Mouse (Mus musculus): Measurements from ENCODE around the gene Zfp704.

The Zfp704 gene

DNA sequence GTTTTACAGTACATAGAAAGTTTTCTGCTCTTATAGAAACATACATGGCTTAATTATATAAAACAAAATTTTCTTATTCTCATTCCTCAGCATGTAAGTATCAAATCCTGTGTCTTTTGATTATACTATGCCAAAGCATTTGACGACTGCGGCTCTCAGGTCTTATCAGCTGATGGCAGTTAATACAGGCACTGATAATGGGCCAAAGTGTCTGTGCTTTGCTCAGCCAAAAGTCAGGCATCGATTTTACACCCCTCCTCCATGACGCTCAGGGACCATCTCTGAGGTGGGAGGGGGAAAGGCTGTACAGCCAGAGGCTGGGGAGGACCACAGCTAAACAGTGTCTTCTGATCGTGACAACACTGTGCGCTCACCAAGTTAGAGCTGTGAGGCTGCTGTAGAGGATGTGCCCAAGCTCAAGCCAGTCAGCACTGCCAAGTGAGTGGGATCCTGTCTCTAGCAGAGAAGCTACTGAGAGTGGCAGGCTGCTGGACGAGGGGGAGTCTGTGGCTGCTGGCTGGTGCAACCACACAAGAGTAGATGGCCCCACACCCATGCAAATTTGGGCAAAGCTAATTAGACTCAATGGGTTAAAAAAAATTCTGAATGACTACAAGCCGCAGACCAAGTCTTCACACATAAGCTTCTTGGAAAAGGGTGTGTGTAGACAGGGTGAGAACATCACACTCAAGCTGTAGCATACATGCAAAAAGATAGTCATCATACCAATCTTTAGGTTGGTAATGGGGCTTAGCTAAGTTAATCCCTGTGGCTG, 155.1 kb downstream of the Zfp704 start:
- DNase-seq = no peak

DNA sequence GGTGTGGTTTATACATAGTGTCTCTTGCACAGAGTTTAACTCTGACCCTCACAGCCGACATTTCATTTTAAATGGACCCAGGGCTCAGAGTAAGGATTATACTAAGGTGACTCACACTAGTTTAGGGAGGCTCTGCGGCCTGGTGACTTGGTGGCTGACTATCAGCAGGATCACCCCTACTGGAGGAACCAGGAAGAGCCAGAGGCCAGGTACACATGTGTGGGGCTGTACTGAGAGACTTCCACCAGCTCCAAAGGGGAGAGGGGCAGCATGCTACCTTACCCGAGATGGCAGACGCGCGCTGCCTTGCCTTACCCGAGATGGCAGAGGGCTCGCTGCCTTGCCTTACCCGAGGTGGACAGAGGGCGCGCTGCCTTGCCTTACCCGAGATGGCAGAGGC, 159.4 kb downstream of the Zfp704 start:
- DNase-seq = no peak

DNA sequence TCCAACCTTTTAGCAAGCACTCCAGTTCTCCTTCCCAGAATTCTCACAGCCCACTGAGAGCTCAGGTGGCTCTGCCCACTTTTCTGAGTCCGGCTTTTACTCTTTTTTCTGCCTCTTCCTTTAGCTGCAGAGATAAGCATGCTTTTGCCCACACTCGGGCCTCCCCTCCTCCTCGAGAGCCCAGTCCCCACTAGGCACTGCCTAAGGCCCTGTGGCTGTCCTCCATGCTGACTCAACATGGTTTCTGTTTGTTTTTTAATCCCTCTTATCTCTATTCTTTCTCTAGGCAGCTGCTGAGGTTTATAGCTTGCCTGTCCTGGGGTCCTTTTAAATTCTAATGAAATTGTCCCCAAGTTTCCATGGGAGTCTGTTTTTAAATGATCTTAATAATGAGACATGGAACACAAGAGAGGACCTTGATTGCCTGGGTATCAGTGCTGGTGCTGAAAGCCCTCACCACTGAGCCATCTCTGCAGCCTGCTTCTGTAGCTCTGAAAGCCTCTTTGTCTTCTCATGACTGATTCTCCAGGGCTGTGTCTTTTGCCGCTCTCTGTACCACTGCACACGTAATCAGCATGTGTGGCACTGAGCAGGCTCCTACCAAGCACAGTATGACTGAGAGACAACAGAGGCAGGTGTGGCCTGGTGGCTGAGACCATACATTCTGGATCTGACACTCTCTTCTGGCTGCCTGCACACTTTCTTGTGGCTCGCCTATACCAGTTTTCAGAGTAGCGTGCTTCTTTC, 160.5 kb downstream of the Zfp704 start:
- no peak for DNase-seq

DNA sequence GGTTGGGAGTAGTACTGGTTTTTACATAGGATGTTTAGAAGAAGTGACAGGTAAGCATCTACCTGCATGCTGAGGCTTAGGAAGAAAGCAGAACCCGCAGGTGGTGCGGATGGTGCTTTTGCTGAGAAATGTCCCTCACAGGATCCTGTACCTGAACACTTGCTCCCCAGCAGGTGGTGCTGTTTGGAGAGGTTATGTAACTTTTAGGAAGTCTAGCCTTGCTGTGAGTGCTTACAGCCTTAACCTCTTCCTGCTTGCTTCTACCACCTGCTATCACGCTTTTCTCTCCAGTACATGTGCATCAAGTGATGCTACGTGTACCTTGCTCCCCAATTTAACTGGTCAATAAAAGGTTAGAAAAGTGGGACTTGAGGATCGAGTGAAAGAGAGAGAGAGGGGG, 161.3 kb downstream of the Zfp704 start:
- DNase-seq = no peak

DNA sequence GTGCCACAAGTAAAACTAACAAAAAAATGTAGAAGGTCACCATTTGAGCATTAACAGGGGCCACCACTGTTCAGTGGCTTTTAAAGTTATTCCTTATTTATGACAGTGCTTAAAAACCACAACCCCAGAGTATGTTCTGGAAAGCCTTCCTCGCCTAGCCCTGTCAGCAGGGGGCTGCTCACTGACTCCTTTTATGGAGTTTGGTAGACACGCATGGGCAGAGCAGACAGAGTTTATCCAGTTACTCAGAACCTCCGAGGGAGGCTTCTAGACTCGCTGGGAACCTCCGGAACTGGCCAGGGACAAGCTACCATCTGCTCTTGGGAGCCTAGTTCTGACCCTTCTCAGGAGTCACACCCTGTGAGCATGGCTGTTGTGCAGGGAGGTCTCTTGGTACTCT, 165.3 kb downstream of the Zfp704 start:
- no peak for DNase-seq

DNA sequence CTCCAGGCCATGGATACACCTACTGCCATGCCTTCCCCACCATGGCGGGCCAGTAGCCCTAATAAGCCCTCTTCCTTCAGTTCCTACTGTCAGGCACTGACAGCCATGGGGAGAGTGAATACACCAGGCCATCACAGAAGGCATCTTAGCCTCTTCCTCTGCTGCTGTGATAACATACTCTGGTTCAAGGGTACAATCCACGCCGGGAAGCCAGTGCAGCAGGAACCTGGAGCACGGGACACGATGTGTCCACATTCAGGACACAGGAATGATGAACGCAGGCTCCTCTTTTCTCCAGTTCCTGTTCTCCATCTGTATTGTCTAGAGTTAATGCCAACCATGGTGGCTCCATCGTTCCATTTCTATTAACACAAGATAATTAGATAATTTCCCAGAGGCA, 165.9 kb downstream of the Zfp704 start:
- DNase-seq = no peak

DNA sequence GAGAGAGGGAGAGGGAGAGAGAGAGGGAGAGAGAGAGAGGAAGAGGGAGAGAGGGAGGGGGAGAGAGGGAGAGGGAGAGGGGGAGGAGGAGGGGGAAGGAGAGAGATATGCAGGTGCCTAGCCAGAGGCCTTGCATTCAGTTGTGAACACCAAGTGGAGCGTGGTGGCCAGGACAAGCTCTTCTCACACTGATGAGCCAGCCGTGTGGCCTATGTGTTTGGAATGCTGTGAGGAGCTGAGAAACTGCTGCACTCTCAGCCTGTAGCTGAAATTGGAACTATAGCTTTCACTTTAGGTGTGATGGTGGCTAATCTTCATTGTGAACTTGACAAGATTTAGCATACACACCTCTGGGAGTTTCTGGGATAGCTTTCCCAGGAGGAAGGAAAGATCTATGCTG, 166.4 kb downstream of the Zfp704 start:
- no peak for DNase-seq

DNA sequence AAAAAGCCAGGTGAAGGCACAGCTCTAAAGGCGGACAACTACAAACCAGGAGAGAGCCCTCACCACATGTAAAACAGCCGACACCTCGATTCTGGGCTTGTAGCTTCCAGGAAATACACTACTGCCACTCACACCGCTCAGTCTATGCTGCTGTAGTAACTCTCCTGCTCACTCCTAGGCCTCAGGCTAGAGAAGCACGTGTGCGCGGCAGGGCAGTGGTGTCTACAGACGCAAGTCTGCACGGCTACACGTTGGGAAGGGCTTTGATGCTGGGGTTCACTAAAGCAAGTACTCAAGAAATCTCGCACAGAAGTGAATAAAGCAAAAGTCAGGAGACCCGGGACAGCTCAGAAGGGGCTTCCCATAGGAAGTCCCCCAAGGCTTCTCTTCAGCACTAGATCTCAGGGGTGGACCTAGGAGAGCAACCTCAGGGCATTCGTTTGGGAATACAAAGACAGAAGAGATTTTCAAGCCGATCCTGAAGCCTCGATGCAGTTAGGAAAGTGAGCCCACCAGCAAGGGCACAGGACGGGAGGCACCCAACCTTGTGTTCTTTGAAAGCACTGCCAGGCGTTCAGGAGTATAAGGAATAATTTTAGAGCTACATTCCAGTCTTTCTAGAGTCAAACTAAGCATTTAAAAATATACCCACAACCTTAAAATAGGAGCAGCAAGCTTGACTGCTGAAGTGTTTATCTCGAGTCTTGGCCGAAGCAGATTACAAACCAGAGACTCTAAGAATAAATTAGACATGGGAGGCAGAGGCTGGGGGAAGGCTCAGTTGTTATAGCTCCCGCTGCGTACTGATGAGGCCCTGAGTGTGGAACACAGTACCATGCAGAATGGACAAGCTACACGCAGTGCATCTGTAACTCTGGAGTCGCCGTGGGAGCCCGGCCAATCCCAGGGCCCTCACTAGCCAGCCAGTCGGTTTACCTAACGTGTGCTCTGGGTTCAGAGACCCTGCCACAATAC, 168.0 kb downstream of the Zfp704 start:
- no peak for DNase-seq

DNA sequence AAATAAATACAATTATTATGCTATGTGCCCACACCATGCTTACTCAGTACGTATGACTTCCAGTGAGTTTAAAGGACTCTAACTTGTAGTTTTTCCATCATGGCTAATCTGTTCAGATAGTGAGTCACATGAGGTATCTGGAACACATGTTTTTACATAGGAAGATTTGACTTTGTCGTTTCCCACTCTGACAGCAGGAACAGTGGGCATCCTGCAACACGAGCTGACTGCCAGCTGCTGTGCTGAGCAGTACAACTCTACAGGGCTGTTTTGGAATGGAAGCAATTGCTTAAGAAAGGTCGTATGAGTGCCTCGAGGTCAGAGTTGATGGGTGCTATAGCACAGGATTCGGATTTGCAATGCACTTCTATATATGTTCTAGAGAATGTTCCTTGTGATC, 169.4 kb downstream of the Zfp704 start:
- DNase-seq = no peak

DNA sequence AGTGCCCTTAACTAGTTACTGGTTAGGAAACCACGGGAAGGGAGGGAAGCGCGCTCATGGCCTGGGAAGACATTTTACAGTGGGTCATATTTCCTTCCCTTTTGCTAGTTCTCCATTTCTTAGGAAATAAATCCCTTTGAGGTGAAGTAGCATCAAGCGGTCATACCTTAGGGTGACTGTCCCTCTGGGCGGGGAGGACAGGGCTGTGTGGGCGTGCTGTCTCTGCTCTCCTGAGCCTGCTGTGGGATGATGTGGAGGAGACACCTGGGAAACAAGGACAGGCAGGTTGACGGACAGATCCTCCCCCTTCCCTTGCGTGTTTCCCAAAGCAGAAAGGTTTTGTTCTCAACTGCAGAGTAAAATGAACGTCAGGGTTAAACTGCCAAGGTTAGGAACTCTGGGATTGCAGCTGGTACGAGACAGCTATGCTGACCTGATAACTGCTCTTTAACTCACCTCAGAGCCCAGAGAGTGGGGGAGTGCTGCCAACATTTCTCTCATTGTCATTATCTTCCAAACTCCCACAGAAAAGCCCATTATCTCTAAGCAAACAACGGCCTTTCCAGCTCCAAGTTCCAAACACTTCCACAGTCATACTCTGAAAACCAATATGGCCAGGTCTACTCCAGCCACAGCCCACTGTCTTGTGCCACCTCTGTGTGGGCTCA, 170.1 kb downstream of the Zfp704 start:
- no peak for DNase-seq

DNA sequence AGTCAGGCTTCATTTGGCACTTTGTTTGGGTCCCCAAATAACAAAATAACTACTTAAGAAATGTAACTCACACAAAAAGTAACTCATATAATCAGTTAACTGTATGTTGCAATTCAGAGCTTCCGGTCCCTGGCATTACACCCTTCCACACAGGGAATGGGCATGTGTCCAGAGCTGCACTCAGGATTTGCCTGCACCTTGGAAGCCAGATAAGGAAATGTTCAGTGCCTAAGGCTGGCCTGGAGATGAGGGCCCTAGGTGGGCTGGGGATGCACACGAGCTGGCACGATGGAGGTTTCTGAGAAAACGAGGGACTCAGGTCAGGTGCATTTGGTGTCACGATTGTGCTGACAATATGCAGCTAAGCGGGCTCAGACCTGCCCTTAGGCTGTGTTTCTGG, 173.6 kb downstream of the Zfp704 start:
- peak; percentile 61 to 62 for DNase-seq

DNA sequence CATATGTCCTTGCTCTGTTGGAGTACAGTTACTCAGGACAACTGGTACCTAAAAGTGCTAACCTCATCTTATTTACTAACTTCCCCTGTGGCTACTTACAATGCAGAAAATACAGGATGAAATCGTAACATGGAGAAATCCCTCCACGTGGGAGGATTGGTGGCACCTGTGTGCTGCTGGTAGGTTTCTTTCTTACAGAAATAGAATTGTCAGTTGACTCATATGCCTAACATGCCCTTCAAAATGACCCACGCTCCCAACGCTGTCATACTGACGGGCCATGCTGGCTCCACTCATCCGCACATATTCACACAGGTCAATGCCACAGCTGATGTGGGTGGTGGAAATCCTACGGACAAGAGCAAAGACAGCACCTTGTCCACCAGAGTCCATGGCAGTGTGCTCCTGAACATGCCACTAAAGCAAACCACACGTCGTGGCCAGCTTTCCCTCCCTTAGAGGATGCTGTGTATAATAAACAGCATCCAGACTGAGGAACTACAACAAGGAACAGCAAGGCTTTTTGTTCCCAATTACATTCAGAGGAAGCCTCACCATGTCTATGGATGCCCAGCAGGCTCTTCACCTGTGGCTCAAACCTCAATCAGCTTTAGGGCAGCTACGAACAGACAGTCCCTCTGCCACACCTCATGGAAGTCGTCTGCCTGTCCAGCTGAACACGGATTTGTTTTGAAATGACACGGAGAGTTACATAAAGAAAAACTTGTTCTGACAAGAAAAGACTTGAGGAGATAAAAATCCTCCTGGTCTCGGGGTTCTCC, 175.3 kb downstream of the Zfp704 start:
- DNase-seq = no peak

DNA sequence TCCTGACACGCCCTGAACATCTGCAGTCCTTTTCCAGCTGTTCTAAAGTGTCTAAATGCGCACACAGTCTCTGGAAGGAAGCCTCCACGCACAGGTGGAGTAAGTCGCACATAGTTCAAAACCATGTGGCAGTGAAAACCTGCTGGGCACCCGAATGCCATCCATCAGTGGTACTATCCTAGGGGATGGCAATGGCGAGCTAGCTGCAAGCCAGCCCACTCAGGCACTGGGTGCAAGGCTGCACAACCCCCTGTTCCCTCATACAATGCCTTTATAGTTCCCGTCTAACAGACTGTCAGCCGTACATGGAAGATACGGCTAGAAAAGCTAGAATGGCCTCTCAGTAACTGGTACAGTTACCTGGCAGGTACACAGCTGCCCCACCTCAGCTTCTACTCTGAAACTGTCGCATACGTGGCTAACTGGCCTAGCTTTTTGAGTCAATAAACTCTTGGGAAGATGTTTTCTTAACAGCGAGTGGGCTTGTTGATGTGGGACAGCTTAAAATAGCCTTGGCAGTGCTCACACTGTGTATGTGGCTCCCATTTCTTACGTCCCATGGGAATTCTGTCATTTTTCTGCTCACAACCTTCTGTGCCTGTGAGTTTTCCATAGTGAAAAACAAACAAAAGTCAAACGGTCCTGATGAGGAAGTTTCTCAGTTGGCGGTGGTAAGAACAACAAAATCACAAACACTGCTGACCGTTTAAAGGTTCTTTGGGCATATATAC, 176.9 kb downstream of the Zfp704 start:
- no peak for DNase-seq

DNA sequence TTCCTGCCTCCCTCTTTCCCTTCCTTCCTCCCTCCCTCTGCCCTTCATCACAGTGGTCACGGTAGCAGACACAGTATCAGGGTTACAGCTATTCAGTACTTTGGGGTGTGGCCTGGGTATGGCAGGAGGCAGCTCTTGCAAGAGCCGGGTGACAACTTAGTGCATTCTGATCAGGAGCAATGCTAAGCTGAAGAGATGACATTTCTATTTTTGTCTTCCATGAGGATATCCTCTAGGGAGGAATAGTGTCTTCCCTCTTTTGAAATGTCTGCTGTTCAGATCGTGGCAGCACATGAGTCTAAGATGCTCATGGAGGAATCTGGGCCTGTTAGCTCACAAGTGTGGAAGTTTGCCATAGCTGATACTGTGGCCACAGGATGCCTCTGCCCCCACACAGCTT, 177.7 kb downstream of the Zfp704 start:
- DNase-seq = no peak

DNA sequence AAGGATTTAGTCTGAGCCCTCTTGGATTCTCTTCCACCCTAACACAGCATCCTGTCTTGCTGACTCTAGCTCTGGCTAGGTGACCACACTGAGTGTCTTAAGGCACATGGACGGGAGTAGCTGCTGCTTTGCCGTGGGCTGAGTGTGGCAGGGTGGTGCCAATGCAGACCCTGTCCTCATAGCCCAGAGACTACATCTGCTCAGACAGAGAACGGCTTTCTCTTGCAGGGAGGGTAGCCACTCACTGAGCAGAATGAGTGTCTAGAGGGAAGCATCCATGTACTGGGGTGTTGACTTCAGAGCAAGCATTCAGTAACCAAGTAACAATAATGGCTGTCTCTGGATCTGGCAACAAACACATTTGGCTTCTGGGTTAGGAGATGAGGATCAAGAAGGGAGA, 179.9 kb downstream of the Zfp704 start:
- no peak for DNase-seq

DNA sequence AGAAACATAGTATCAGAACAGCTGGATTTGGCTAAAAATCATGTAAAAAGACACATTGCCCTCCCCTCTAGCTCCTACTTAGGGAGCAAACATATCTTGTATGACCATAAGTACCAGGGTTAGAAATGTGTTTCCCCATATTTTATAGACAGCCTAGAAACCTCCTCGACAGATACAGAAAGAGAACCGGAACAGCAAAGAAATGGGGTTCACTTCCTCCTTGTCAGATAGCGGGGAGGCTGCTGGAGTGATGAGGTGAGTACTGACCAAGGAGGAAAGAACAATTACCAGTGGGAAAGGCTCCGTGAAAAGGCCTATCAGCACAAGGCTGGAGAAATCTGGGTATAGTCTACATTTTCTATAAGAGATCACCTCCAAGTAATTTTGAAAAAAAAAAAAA, 182.1 kb downstream of the Zfp704 start:
- DNase-seq = no peak

DNA sequence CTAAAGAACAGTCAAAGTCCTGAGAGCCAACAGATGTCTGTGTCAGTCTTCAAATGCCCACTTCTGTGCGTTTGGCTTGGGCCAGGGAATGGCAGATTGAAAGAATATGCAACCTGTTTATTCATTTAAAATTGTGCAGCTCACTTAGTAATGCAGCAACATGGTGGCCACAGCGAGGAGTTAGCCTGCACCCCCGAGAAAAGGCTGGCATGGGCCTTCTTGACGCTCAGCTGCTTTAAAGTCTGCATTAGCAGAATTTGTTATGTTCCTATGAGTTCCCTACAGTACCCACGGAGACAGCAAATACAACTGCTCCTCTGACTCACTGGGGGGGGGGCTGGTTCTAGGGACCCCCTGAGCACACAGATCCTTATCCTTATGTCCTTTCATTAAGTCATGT, 184.2 kb downstream of the Zfp704 start:
- no peak for DNase-seq

DNA sequence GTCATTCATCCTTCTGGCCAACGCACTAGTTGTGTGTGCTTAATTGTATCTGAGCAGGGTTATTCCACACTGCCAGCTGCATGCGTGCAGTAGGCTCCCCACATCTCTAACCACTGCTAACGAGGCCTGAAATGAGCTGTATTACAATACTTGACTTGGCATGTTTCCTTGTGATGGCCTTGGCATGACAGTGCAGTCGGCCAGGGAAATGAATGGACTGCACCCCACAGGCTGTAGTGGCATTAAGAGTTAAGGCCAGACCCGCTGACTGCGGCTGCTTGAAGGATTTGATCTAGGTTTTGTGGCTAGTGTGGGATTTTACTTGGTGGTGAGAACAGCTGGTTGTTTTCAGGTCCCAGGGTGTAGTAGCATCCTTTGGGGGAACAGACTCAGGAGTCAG, 185.2 kb downstream of the Zfp704 start:
- no peak for DNase-seq

DNA sequence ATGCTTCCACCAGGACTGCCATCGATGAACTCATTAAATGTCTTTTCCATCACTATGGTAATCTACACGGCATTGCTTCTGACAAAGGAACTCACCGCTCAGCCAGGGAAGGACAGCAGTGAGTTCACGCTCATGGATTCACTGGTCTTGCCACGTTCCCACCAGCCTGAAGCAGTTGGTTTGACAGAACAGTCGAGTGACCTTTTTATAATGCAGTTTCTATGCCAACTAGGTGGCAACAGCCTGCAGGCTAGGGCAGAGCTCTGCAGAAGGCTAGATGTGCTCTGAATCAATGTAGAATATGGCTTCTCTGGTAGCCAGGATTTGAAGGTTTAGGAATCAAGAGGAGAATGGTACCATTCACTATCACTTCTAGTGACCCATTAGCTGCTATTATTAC, 186.2 kb downstream of the Zfp704 start:
- no peak for DNase-seq

DNA sequence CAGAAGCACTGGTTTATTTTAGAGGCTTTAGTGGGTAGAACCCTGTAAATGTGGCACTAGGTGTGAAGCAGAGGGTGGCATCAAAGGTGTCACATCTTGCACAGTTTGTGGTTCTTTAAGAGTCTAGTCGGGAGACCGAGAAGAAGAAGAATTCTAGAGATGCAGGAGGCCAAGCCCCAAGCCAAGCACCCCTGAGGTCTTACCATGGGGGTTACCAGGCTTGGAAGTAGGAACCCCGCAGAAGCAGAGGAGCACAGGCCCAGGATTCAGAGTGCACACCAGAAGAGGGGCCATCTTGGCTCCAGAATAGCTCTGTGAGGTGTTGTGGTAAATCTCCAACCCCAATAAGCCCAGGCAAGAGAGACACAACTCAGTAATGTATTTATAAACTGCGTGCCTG, 201.0 kb downstream of the Zfp704 start:
- DNase-seq = no peak

DNA sequence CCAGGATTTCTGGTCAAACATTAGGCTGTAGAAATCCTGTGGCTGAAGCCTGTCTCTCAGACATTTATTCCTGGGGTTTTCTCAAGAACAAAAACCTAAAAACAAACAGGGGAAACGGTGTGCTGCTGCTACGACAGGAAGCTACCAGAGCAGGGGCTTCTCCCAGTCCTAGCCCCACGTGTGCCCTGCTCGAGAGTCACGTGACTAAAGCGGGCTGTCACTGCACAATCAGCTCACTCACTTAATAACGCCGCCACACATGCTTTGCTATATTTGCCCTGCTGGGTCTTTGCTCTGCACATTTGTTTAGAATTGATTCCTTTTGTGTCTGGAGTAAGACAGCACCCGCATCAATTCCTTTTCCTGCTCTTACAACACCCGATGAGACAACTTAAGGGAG, 202.1 kb downstream of the Zfp704 start:
- DNase-seq = no peak

Data from cerebellum, postnatal 14 days (tissue).